Comparison of ENCODE assay signal across 20 mouse cellular contexts in the genomic region with DNA sequence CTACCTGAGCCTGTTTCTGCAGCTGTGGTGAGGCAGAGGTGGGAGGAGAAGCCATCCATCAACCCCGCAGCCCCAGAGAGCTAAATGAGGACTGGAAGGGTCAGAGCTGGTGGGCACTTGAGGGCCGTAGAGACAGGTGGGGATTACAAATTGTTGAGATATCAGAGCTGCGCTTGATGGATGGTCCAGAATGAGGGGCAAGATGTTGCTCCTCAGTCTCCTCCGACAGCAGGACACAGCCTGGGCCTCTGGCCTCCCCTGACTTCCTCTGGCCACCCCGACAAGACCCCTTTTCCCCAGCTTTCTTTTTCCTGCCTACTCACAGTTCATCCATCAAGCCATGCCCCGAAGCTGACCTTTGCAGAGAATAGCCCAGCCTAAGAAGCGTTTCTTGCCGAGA.
DNase-seq lines count a peak whose midpoint lies in the region; ATAC-seq and TF ChIP-seq lines count a peak whose summit lies in the region.
"Had no signal": no experiment of that assay in that cellular context is flagged by ENCODE, and none has a peak within 500 bp of the region (broad histone marks: within the 10 kb centered on the region; RNA-seq: fewer than 3 reads in every experiment).

No protein-coding gene starts in this region.

- DNase-seq in heart, adult 2 months, result no peak
- DNase-seq in embryo, embryonic 10.5 days (ENCODE audit: low spot score), result peak; percentile 70
- no peak for DNase-seq in thymus, postnatal 10 days (ENCODE audit: low spot score in 2 of 2)
- DNase-seq: adrenal gland, postnatal 10 days; cerebellum, adult 9-11 months; kidney, adult 8-10 months; kidney, postnatal 36 days; lung, postnatal 36 days; right cerebral cortex, adult 18-20 months; thymus, postnatal 36 days had no signal

- H3K9ac ChIP-seq in heart, embryonic 11.5 days (ENCODE audit: low read depth, low read length), result peak overlapping the region; percentile 44; the same call in 1 of the 2 replicates
- no peak overlapping the region for H3K9ac ChIP-seq in heart, adult 2 months (ENCODE audit: low read depth, low read length)
- H3K9ac ChIP-seq: forebrain, embryonic 13.5 days; limb, embryonic 12.5 days; liver, embryonic 15.5 days had no signal

- H3K27me3 ChIP-seq in heart, embryonic 11.5 days (ENCODE audit: control insufficient read depth, insufficient read depth, low read length), result no peaks in the 10 kb centered on the region
- H3K27me3 ChIP-seq in heart, adult 2 months (ENCODE audit: control insufficient read depth, insufficient read depth, low read length), result no peaks in the 10 kb centered on the region
- no peaks in the 10 kb centered on the region for H3K27me3 ChIP-seq in megakaryocyte, embryonic 14.5 days (replicated peaks)
- H3K27me3 ChIP-seq: liver, embryonic 15.5 days had no signal

- no peak for ATAC-seq in heart, embryonic 11.5 days (replicated peaks; ENCODE audit: insufficient number of reproducible peaks, low FRiP score, low TSS enrichment)
- no peak for ATAC-seq in megakaryocyte, adult 5-6 weeks (ENCODE audit: poor library complexity, severe bottlenecking)
- 0 out of 2 replicates have a peak, but pooled peaks have one; percentile 9 for ATAC-seq in megakaryocyte-erythroid progenitor cell, adult 5-6 weeks (replicated peaks; ENCODE audit: low FRiP score, low TSS enrichment, poor library complexity, severe bottlenecking)
- ATAC-seq: activated CD4-positive, CD25-positive, alpha-beta regulatory T cell, adult 4 months; forebrain, embryonic 13.5 days; midbrain, embryonic 16.5 days had no signal

- intact Hi-C loops in heart, adult 2 months (cut with DNase I), result no loop called here

- no peak overlapping the region for H3K27ac ChIP-seq in heart, embryonic 11.5 days (ENCODE audit: low read depth, low read length)
- no peak overlapping the region for H3K27ac ChIP-seq in heart, adult 2 months
- H3K27ac ChIP-seq: forebrain, embryonic 13.5 days; limb, embryonic 12.5 days; liver, embryonic 15.5 days had no signal

- TF ChIP-seq CTCF in heart, adult 2 months (IDR thresholded peaks at IDR 0.05), result no peak

- no peak overlapping the region for H3K4me3 ChIP-seq in heart, embryonic 11.5 days (ENCODE audit: low read depth, low read length)
- H3K4me3 ChIP-seq in heart, adult 2 months, result no peak overlapping the region
- peak overlapping the region; percentile 19 for H3K4me3 ChIP-seq in megakaryocyte, embryonic 14.5 days (replicated peaks)
- H3K4me3 ChIP-seq: forebrain, embryonic 13.5 days; limb, embryonic 12.5 days; liver, embryonic 15.5 days had no signal

- H3K36me3 ChIP-seq in heart, embryonic 11.5 days (ENCODE audit: control insufficient read depth, insufficient read depth, low read length), result no peaks in the 10 kb centered on the region
- H3K36me3 ChIP-seq in heart, adult 2 months (ENCODE audit: control insufficient read depth, insufficient read depth, low read length), result no peaks in the 10 kb centered on the region
- no peaks in the 10 kb centered on the region for H3K36me3 ChIP-seq in megakaryocyte, embryonic 14.5 days (replicated peaks; ENCODE audit: low read length)
- H3K36me3 ChIP-seq: G1E; limb, embryonic 12.5 days; liver, embryonic 15.5 days had no signal

- H3K9me3 ChIP-seq in heart, embryonic 11.5 days (replicated peaks; ENCODE audit: control insufficient read depth, low read length), result no peaks in the 10 kb centered on the region
- H3K9me3 ChIP-seq in megakaryocyte, embryonic 14.5 days, result peaks cover 12% of the 10 kb centered on the region
- H3K9me3 ChIP-seq: forebrain, embryonic 13.5 days; G1E; limb, embryonic 12.5 days; liver, embryonic 15.5 days had no signal

- WGBS in heart, embryonic 11.5 days (ENCODE audit: insufficient replicate concordance), result 39% methylated on average over 8 of the region's 8 CpGs
- WGBS in heart, adult 2 months, result 85% methylated on average over 8 of the region's 8 CpGs

- H3K4me2 ChIP-seq in heart, embryonic 11.5 days, result no peak overlapping the region
- H3K4me2 ChIP-seq: forebrain, embryonic 13.5 days; limb, embryonic 12.5 days; liver, embryonic 15.5 days had no signal

- TF ChIP-seq EP300 in heart, adult 2 months (IDR thresholded peaks at IDR 0.05; ENCODE audit: insufficient read depth, low read depth, low read length), result no peak

- H3K79me2 ChIP-seq in heart, adult 2 months (replicated peaks; ENCODE audit: control insufficient read depth, insufficient read depth, low read length), result no peaks in the 10 kb centered on the region

- H3K4me1 ChIP-seq in heart, embryonic 11.5 days (ENCODE audit: control insufficient read depth, insufficient read depth, low read length), result peaks cover 14% of the 10 kb centered on the region
- no peaks in the 10 kb centered on the region for H3K4me1 ChIP-seq in heart, adult 2 months (ENCODE audit: control insufficient read depth, insufficient read depth, low read length)
- H3K4me1 ChIP-seq in megakaryocyte, embryonic 14.5 days, result peaks cover 7% of the 10 kb centered on the region
- H3K4me1 ChIP-seq: liver, embryonic 15.5 days had no signal

- no peak for TF ChIP-seq POLR2A in heart, adult 2 months (IDR thresholded peaks at IDR 0.05; ENCODE audit: insufficient read depth, low read depth, low read length)
